Comparison of ENCODE assay signal across 24 mouse cellular contexts in the genomic region with DNA sequence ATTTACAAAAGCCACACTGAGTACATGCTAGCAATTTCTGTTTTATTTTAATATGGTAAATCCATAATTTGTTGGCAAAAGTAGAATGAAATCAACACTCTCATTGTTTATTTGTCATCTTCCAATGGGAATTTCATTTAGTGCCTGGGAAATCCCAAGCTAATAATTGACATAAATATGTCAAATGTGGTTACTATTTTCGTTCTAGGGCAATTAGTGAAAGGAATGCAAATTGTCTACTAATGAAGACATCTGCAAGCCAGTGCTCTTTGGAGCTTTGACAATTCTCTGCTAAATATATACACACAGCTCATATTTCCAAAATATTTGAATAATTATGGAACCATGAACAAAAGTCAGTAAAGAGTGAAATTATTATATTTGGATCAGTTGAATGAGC.
DNase-seq lines count a peak whose midpoint lies in the region; ATAC-seq and TF ChIP-seq lines count a peak whose summit lies in the region.
"Had no signal": no experiment of that assay in that cellular context is flagged by ENCODE, and none has a peak within 500 bp of the region (broad histone marks: within the 10 kb centered on the region; RNA-seq: fewer than 3 reads in every experiment).

No protein-coding gene starts in this region.

- H3K9ac ChIP-seq in forebrain, embryonic 14.5 days (ENCODE audit: low read length): no peak overlapping the region
- H3K9ac ChIP-seq in hindbrain, embryonic 12.5 days: no peak overlapping the region
- H3K9ac ChIP-seq: embryonic facial prominence, embryonic 12.5 days; embryonic facial prominence, embryonic 15.5 days; forebrain, embryonic 13.5 days had no signal

- TF ChIP-seq POLR2A in brain, embryonic 14.5 days (IDR thresholded peaks at IDR 0.05; ENCODE audit: borderline replicate concordance, extremely low read depth, insufficient read depth, insufficient read length, poor library complexity, severe bottlenecking): no peak
- no peak for TF ChIP-seq POLR2A in kidney, adult 2 months (IDR thresholded peaks at IDR 0.05; ENCODE audit: low read depth, low read length)

- H3K4me2 ChIP-seq in forebrain, embryonic 14.5 days (ENCODE audit: low read length): no peak overlapping the region
- H3K4me2 ChIP-seq in hindbrain, embryonic 12.5 days (replicated peaks): no peak overlapping the region
- H3K4me2 ChIP-seq: embryonic facial prominence, embryonic 12.5 days; embryonic facial prominence, embryonic 15.5 days; forebrain, embryonic 13.5 days had no signal

- DNase-seq in forebrain, embryonic 14.5 days (ENCODE audit: low spot score): peak; percentile 1
- DNase-seq in forebrain, embryonic 10.5 days (ENCODE audit: extremely low spot score, low spot score): no peak
- DNase-seq in Muller cell, postnatal 12 days (ENCODE audit: inconsistent ontology term): peak; percentile 62
- peak; percentile 9 for DNase-seq in brain, embryonic 14.5 days (ENCODE audit: low read depth)
- peak; percentile 64 for DNase-seq in retina, postnatal 1 day
- DNase-seq in kidney, adult 2 months: no peak
- DNase-seq: adrenal gland, adult 8-10 months; adrenal gland, postnatal 14 days; adrenal gland, postnatal 36 days; cerebellum, adult 11 months; cerebellum, adult 18-20 months; cerebellum, adult 8-10 months; cerebellum, adult 9-11 months; cerebellum, postnatal 14 days; cerebellum, postnatal 36 days; embryo, embryonic 11 days had no signal

- ATAC-seq in forebrain, embryonic 14.5 days: no peak
- ATAC-seq in hindbrain, embryonic 12.5 days (ENCODE audit: low FRiP score): no peak
- ATAC-seq: activated CD4-positive, CD25-positive, alpha-beta regulatory T cell, adult 4 months; forebrain, embryonic 13.5 days; forebrain, embryonic 16.5 days; Patski had no signal

- no peak overlapping the region for H3K4me3 ChIP-seq in forebrain, embryonic 14.5 days (ENCODE audit: low read depth, low read length)
- H3K4me3 ChIP-seq in forebrain, embryonic 10.5 days: no peak overlapping the region
- no peak overlapping the region for H3K4me3 ChIP-seq in hindbrain, embryonic 12.5 days
- no peak overlapping the region for H3K4me3 ChIP-seq in kidney, adult 2 months (ENCODE audit: insufficient read depth, low read depth, low read length)
- H3K4me3 ChIP-seq: embryonic facial prominence, embryonic 12.5 days; embryonic facial prominence, embryonic 15.5 days; erythroblast, embryonic 14.5 days; forebrain, embryonic 13.5 days had no signal

- no peaks in the 10 kb centered on the region for H3K9me3 ChIP-seq in forebrain, embryonic 14.5 days (replicated peaks; ENCODE audit: control insufficient read depth, low read length)
- H3K9me3 ChIP-seq in forebrain, embryonic 10.5 days: no peaks in the 10 kb centered on the region
- no peaks in the 10 kb centered on the region for H3K9me3 ChIP-seq in hindbrain, embryonic 12.5 days (replicated peaks)
- H3K9me3 ChIP-seq: embryonic facial prominence, embryonic 12.5 days; embryonic facial prominence, embryonic 15.5 days; forebrain, embryonic 13.5 days had no signal

- H3K36me3 ChIP-seq in forebrain, embryonic 14.5 days (ENCODE audit: control insufficient read depth, insufficient read depth, low read length): no peaks in the 10 kb centered on the region
- H3K36me3 ChIP-seq in forebrain, embryonic 10.5 days (replicated peaks): no peaks in the 10 kb centered on the region
- H3K36me3 ChIP-seq in hindbrain, embryonic 12.5 days: no peaks in the 10 kb centered on the region
- H3K36me3 ChIP-seq in kidney, adult 2 months (ENCODE audit: control insufficient read depth, insufficient read depth, low read length): no peaks in the 10 kb centered on the region
- H3K36me3 ChIP-seq: embryonic facial prominence, embryonic 12.5 days; embryonic facial prominence, embryonic 15.5 days had no signal

- no peaks in the 10 kb centered on the region for H3K27me3 ChIP-seq in forebrain, embryonic 14.5 days (replicated peaks; ENCODE audit: control insufficient read depth, insufficient read depth, low read length)
- no peaks in the 10 kb centered on the region for H3K27me3 ChIP-seq in forebrain, embryonic 10.5 days (ENCODE audit: poor library complexity, severe bottlenecking)
- no peaks in the 10 kb centered on the region for H3K27me3 ChIP-seq in hindbrain, embryonic 12.5 days
- H3K27me3 ChIP-seq in kidney, adult 2 months (replicated peaks; ENCODE audit: control insufficient read depth, insufficient read depth, low read length): no peaks in the 10 kb centered on the region
- H3K27me3 ChIP-seq: embryonic facial prominence, embryonic 12.5 days; embryonic facial prominence, embryonic 15.5 days; forebrain, embryonic 13.5 days had no signal

- 42% methylated on average over 1 of the region's 1 CpGs for WGBS in forebrain, embryonic 14.5 days
- WGBS in forebrain, embryonic 10.5 days: 79% methylated on average over 1 of the region's 1 CpGs
- 32% methylated on average over 1 of the region's 1 CpGs for WGBS in hindbrain, embryonic 12.5 days
- WGBS in kidney, adult 2 months: 16% methylated on average over 1 of the region's 1 CpGs

- no peak for TF ChIP-seq CTCF in brain, embryonic 14.5 days (IDR thresholded peaks at IDR 0.05; ENCODE audit: borderline replicate concordance, extremely low read depth, insufficient read depth, insufficient read length)
- no peak for TF ChIP-seq CTCF in kidney, adult 2 months (conservative IDR thresholded peaks at IDR 0.05; ENCODE audit: insufficient read depth, insufficient read length, low read depth, low read length)

- no peak overlapping the region for H3K27ac ChIP-seq in forebrain, embryonic 14.5 days (ENCODE audit: low read depth, low read length)
- H3K27ac ChIP-seq in forebrain, embryonic 10.5 days: no peak overlapping the region
- no peak overlapping the region for H3K27ac ChIP-seq in hindbrain, embryonic 12.5 days
- H3K27ac ChIP-seq in kidney, adult 2 months (ENCODE audit: insufficient read depth, low read depth, low read length): no peak overlapping the region
- H3K27ac ChIP-seq: embryonic facial prominence, embryonic 12.5 days; embryonic facial prominence, embryonic 15.5 days; forebrain, embryonic 13.5 days had no signal

- no peaks in the 10 kb centered on the region for H3K4me1 ChIP-seq in forebrain, embryonic 14.5 days (ENCODE audit: control insufficient read depth, insufficient read depth, low read length)
- no peaks in the 10 kb centered on the region for H3K4me1 ChIP-seq in forebrain, embryonic 10.5 days
- H3K4me1 ChIP-seq in hindbrain, embryonic 12.5 days: no peaks in the 10 kb centered on the region
- no peaks in the 10 kb centered on the region for H3K4me1 ChIP-seq in kidney, adult 2 months (ENCODE audit: control insufficient read depth, insufficient read depth, low read length)
- H3K4me1 ChIP-seq: embryonic facial prominence, embryonic 12.5 days; embryonic facial prominence, embryonic 15.5 days; forebrain, embryonic 13.5 days had no signal

Comparison
In these comparisons a context has a peak if more than half of its experiments do, and no peak if none do; other contexts are left out.
1. DNase-seq: peak in forebrain, embryonic 14.5 days (single experiment), Muller cell, postnatal 12 days (single experiment), brain, embryonic 14.5 days (single experiment) and retina, postnatal 1 day (single experiment); none in forebrain, embryonic 10.5 days (single experiment) and kidney, adult 2 months (single experiment).